Mouse (Mus musculus) common myeloid progenitor, adult 5-6 weeks (primary cell): Measurements from ENCODE around the gene Smchd1. TPM values are rescaled to one million over a fixed set of nuclear protein-coding genes. Genes with fewer than 3 reads are reported as not detected.
A peak's percentile ranks its signal among the peaks of the same experiment; 100 is the strongest.
"Not testable (repeated sequence)": the region's sequence is repeated elsewhere in the genome, so short reads cannot be mapped to it uniquely, and the experiment has no call there.

Source experiments
- ATAC-seq: replicated peaks from 2 replicates; pipeline ENCODE4 v1.8.0; 2016; ENCODE audit warnings: low read depth, mild to moderate bottlenecking, moderate TSS enrichment, inconsistent platforms; ENCODE audit not compliant: poor library complexity, severe bottlenecking
- total RNA-seq: library from RNA; stranded (forward); fragments of 200-1000, 187-1606 nt; gene quantifications from 2 replicates; pipeline ENCODE4 v1.2.3, GENCODE M21; 2017

The Smchd1 gene
- total RNA-seq, 1 experiment from 2014 or later, result 225 TPM

DNA sequence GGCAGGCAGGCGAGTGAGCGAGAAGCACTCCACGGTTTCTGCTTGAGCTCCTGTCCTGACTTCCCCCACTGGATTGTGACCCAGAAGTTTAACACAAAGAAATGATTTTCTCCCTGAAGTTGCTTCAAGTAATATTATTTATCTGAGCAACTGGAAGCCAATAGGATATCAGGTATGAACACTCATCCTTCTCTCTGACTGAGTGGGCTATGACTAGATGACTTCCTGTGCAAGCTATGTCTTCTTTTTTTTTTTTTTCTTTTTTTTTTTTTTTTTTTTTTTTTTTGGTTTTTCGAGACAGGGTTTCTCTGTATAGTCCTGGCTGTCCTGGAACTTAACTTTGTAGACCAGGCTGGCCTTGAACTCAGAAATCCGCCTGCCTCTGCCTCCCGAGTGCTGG is 17.8 kb downstream of the Smchd1 start:
- ATAC-seq, result not testable (repeated sequence)

DNA sequence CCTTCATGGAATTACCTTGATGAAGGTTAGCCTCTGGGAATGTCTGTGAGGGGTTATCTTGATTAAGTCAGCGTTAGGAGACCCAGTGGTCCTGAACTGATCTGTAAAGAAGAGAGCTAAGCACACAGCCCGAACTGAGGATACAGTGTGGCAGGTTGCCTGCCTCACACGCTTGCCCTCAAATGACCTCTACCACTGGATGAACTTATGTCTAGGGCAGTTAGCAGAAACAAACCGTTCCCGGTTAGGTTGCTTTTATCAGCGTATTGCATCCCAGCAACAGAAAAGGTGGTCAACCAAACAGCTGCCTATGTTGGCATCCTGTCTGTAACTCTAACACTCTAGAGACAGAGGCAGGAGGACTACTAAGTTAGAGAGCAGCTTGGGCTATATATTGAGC is 30.0 kb downstream of the Smchd1 start:
- no peak for ATAC-seq

DNA sequence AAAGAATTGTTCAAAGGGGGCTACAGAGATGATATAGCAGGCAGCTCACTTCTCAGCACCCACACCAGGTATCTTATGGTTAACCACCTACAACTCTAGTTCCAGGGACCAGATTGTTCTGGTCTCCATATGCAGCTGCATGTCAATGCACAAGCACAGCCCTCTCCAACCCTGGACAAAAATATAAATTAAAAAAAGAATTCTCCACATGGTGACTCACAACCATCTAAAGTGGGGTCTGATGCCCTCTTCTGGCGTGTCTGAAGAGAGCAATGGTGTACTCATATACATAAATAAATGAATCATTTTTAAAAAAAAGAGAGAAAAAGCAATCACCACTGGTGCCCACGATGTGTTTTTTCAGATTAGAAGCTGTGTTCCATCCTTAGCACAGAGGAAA is 30.4 kb downstream of the Smchd1 start:
- ATAC-seq, result no peak

DNA sequence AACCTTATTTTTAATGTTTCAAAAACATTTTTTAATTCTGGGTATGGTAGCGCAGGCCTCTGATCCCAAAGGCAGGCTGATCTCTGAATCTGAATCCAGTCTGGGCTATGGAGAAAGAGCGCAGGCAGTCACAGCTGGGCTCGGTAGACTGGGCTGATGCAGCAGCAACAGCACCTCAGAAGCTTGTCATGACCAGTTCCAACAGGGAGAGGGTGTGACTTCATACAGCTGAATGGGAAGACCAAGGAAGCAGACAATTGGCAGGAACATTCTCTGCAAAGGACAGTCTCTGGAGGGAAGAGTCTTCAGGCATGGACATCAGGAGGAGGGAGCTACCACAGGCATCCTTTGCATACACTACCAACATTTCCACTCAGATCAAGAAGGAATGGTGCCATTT is 31.0 kb downstream of the Smchd1 start:
- no peak for ATAC-seq

DNA sequence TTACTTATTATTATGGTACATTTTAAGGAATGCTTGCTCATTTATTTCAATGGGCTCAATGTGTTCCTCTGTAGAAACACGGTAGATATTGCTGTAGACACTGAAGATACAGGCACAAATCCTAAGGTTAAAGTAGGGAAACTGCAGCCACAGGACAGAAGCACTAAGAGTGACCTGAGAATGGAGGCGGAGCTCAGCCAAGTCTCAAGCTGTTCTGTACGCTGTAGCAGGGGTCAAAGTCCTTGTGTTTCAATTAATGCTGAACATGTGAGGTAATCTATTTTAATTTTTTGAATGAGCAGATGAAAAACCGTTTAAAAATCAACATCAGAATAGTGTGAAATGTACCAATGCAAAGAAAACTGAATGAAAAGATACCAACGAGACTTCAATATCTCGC is 31.9 kb downstream of the Smchd1 start:
- ATAC-seq, result no peak

DNA sequence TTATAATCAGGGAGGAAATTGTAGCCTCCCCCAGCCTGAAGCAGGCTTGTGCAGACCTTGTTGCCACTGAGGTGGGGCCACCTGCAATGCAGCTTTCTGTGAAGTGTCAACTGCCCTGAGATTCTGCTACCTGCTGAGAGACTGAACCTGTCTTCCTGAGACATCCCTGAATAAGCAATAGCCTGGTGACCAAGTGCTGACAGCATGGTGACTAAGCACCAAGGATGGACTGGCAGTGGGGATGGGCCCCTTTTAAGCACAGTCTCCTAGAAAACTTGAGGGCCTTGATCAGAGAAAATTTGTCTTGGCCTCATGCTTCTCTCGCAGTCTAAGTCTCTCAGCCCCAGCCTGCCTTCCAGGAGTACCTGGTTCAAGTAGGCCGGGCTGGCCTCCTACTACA is 52.6 kb downstream of the Smchd1 start:
- ATAC-seq, result not testable (repeated sequence)

DNA sequence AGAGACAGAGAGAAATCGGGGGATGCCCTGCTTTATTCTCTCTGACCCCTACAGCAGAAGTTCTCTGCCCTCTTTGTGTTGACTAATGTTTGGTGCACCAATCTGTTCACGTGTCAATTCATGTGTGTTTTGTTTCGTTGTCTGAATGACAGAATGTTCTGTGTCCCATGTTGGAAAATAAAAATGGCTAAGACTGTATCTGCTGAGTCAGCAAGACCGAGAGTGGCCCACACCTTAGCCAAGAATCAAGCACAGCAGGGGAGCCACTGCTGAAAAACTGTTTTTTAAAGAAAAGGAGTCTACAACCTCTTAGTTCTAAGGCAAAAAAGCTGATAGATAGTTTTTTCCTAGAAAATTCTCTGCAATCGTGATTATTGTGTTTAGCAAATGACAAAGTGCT is 55.7 kb downstream of the Smchd1 start:
- ATAC-seq, result not testable (repeated sequence)

DNA sequence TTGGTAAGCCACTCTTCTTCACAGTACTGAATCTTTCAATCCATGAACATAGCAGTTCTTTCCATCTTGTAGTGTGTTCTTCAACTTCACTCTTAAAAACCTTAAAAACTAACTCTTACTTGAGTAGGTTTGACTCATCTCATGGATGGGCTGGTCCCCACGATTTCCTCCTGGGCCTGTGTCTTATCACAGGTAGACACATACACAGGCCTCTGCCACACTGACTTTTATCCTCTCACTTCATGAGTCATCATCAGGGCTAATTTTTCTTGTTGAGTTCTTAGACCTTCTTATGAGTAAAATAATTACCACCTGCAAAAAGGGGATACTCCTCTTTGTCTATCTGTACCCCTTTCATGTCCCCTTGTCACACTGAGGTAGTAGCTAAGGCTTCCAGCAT is 58.1 kb downstream of the Smchd1 start:
- no peak for ATAC-seq

DNA sequence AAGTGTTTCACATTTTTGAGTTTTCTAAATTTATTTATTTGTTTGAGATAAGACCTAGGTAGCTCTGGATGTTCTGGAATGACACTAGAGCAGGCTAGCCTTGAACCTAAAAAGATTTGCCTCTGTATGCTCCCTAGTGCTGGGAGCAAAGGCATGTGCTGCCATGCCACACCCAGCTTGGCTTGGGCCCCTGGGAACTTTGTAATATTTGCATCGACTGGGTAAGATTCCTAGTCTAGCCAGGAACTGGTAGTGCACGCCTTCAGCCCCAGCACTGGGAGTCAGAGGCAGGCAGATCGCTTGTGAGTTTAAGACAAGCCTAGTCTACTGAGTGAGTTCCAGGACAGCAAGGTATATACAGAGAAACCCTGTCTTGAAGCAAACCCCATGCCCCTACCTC is 87.7 kb downstream of the Smchd1 start:
- ATAC-seq, result no peak

DNA sequence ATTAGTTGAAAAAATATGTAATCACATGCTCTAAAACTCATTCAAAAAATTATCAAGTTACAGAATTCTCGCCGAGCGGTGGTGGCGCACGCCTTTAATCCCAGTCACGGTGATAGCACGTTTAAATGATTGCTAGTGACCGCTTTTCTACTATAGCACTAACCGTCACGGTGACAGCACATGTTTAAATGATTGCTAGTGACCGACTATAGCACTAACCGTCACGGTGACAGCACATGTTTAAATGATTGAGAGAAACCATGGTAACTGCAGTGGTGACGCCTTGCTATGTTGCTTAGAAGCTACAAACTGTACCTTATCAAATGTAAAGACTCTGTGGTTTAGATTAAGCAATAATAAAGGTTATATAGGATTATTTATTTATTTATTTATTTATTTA is 94.8 kb downstream of the Smchd1 start:
- no peak for ATAC-seq

DNA sequence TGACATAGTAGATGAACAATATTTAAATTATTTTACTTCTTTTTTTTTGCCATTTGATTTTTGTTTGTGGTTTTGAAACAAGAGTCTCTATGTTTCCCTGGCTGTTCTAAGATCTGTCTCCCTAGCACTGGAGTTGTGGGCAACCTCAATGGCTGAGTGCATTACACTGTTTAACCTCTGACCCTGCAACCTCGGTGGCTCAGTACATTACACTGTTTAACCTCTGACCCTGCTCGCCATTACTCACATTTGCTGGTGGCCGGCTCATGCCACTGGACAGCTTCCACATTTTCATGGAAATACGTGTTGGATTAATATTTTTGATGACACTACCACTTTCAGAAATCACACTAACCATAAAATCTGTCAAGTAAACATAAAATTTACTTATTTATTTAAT is 97.2 kb downstream of the Smchd1 start:
- ATAC-seq, result no peak

DNA sequence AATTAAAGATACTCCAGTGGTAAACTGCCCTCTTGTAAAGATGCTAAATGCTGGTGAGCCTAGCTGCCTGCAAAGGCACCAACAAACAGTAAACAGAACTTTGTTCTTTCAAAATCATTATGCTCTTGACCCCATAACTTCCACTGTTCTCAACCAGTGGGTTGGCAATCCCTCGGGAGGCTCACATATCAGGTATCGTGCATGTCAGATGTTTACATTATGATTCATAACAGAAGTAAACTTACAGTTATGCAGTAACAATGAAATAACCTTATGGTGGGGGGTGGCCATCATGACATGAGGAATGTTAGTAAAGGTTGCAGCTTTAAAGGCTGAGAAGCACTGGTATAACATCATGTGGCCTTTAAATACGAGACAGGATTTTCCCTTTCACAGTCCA is 119.6 kb downstream of the Smchd1 start:
- ATAC-seq, result no peak

DNA sequence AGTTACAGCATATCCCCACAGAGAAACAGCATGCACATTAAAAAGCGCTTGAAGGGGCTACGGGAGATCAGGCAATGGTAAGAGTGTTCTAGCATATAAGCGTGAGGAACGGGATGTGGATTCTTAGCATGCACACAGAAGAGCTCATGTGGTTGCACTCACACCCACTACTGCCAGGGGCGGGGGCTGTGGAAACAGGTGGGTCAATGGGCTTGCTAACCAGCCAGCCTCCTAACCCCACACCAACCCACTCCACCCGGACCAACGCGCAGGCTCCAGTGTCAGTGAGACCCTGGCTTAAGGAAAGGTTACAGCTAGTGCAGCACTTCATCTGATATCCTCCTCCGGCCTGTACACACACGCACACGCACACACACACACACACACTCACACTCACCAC is 120.9 kb downstream of the Smchd1 start:
- no peak for ATAC-seq

DNA sequence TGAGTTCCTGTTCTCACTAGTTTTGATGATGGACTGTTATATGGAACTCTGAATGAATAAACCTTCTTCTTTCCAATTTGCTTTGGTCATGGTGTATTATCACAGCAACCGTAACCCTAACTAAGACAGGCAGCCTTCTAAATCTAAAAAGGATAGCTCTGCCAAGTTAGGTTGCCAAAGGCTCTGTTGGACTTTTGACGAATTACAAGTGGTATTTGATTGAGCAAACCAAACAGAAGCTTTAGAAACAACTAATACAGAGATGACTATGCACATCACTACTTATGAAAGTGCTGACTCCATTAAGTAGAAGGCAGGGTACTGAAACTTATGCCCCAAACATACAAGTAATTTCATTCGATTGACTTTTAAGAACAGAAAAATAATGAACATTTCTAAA is 127.0 kb downstream of the Smchd1 start:
- no peak for ATAC-seq

DNA sequence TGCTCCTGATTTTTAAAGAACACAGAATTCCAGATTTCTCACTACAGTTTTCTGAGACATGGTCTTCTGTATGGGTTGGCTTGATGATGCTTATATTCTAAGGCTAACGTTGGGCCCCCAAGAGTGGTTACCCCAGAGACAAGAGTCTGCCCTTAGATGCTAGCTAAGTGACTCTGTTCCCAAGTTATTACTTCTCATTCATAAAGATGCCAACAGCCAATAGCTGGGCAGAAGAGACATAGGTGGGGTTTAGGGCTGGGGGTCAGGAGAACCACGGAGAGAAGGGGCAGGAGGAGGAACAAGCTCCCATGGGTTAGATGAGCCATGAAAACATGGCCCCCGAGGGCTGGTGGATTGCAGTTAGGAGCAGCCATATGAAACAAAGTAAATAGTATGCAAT is 133.1 kb downstream of the Smchd1 start:
- ATAC-seq, result no peak

DNA sequence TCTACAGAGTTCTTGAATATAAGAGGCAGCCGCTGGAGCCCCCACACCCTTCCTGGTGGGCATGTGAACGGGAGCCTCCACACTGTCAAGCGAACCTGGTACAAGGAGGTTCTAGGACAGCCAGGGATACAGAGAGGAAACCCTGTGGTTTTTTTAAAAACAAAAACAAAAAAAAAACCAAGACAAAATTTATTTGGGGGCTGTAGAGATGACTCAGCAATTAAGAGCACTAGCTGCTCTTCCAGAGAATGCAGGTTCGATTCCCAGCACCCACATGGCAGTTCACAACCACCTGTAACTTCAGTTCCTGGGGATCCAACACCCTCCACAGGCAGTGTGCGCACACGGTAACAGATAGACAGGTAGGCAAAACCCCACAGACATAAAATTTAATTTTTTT is 136.5 kb downstream of the Smchd1 start:
- no peak for ATAC-seq

DNA sequence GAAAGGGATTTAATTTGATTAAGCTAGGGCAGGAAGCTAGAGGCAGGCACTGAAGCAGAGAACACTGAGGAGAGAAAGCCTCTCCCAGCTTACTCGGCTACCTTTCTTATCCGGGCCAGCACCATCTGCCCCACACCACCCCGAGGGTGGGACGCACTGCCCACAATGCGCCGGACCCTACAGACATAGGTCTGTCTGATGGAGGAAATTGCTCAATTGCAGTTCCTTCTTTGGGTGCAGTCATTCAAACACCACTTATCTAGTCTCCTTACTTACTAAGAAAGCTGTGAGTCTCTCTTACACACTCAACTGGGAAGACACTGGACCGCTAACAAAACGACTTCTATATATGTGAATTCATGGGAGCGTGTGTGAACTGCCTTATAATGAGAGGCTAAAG is 137.6 kb downstream of the Smchd1 start:
- peak; percentile 88 for ATAC-seq

DNA sequence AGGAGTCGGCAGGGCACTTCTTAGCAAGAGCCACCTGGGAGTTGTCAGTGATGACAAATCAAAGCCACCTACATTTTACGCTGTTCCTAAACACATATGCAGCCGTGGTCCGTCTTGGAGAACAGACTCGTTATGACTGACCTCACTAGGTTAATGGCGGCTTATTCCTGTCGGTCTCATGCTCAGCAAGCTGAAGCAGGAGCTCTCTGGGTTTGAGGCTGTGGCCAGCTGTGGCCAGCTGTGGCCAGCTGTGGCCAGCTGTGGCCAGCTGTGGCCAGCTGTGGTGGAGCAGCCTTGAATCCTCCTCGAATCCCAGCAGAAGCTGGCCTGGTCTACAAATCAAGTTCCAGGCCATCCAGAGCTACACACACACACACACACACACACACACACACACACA is 138.7 kb downstream of the Smchd1 start:
- ATAC-seq, result no peak

DNA sequence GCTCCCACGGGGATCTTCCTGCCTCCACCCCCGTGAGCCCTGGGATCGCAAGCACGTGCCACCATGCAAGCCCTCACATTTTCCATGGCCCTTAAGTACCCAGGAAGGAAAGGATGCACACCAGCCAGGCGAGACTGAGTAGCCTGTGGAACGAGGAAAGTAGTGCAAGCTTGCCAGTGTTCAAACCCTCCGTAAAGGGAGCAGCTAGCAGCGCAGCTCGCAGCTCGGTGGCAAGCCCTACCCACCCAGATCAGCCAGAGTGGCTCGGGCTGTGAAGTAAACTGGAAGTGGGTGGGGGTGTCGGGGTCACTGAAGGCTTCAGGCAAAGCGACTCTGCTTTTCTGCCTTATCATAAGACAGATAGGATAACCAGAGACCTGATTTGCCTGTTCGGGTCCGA is 142.8 kb downstream of the Smchd1 start:
- no peak for ATAC-seq

DNA sequence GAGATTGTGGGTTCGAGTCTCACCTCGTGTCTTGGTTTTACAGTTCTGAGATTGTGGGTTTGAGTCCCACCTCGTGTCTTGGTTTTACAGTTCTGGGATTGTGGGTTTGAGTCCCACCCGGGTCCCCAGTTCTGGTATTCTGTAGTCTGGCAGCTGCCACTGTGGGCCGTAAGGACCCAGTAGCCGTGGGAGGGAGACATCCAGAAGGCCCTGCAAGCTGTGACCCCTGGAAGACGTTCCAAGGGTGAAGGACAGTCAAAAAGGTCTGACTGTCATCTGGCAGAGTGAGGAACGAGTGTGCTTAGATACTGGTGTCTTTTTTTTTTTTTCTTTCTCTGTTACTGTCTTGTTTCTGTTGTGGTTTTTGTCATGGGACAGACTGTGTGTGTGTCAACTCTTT is 154.4 kb downstream of the Smchd1 start:
- not testable (repeated sequence) for ATAC-seq

DNA sequence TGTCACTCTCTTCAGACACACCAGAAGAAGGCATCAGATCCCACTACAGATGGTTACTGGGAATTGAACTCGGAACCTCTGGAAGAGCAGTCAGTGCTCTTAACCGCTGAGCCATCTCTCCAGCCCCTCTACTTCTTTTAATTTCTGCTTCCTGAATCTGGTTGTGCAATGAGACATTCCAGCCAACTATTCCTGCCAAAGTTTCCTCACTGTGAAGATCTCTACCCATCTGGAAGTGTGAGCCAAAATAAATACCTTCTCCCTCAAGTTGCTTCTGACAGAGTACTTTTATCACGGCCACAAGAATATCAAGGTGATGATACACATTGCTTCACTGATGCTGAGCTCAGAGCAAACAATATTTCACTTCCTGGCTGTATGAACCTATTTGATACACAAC is 155.8 kb downstream of the Smchd1 start:
- no peak for ATAC-seq

DNA sequence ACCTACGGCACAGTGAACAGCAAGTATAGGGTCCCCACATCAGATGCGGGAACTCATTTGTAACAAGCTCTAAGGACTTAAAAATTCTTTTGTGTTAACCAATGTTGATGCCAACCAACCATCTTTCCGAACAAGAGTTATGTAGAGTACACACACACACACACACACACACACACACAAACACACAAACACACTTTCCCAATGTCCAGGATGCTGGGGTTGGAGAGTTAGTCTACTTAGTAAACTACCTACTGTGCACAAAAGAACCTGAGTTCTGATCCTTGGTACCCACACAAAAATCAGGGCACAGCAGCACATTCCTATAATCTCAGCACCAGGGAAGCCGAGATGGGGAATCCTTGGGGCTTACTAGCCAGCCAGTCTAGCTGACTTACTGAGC is 157.6 kb downstream of the Smchd1 start:
- no peak for ATAC-seq

DNA sequence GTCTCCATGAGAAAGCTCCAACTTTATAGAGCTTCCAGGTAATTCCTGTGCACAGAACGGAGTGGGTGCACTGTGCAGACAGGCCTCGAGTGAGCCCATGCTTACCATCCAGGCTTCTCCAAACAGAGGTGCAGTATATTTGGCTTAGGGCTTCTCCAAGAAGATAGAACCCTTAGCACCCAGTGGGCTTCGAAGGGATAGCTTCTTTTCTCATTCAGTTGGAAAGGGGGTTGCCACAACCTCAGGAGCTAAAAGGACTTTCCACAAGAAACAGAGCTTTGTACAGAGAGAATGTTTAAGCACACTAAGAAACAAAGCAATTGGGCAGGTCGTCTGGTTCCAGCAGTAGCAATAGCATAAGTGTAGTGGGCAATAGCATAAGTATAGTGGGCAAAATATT is 160.8 kb downstream of the Smchd1 start:
- ATAC-seq, result no peak
